Mouse (Mus musculus): ENCODE measurements around the gene Prkra.

DNA sequence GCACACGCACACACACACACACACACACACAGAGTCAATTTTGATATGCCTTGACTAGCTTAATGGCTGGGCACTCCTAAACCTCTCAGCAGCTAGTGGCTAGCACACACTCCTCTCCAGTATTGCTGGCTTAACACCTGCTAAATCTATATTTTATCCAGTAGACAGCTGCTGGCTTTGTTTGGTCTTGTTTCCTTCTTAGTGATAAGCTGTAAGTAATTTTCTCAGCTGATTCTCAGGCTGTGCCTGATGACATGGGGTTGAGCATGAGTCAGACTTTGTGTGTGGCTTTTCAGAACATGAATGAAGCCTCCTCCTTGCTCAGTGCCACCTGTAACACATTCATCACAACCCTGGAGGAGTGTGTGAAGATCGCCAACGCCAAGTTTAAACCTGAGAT, 39.2 kb upstream of the Prkra start:
- TF ChIP-seq POLR2A (IDR thresholded peaks at IDR 0.05; ENCODE audit: low read depth, low read length) (no peak), CTCF (IDR thresholded peaks at IDR 0.05; ENCODE audit: extremely low read depth, insufficient read depth, insufficient read length, insufficient replicate concordance) (no peak)
